Mouse (Mus musculus): Measurements from ENCODE around the gene Lce3f. TPM values are rescaled to one million over a fixed set of nuclear protein-coding genes. Genes with fewer than 3 reads are reported as not detected.

The Lce3f gene
- total and polyA plus RNA-seq, 2 experiments from 2014 or later, result not detected

GRCm38 (mm10) chr3:93023411-93024184 lies 31.6 kb downstream of the Lce3f start:
- 83% methylated on average over 3 of the region's 3 CpGs for WGBS
- ATAC-seq (no peak), DNase-seq (ENCODE audit: low spot score) (no peak)
- H3K9me3 ChIP-seq (ENCODE audit: low read length), result no peaks in the 10 kb centered on the region
- H3K36me3 ChIP-seq (ENCODE audit: insufficient read depth, low read length), result no peaks in the 10 kb centered on the region
- no peak overlapping the region for H3K4me3 ChIP-seq (ENCODE audit: low read length)
- no peaks in the 10 kb centered on the region for H3K27me3 ChIP-seq (ENCODE audit: insufficient read depth, low read length)
- H3K9ac ChIP-seq (replicated peaks; ENCODE audit: low read length), result no peak overlapping the region
- no peak overlapping the region for H3K4me2 ChIP-seq (ENCODE audit: low read depth, low read length)
- no peaks in the 10 kb centered on the region for H3K4me1 ChIP-seq (ENCODE audit: insufficient read depth, low read length)
- no peak overlapping the region for H3K27ac ChIP-seq
- no peak for TF ChIP-seq CTCF (IDR thresholded peaks at IDR 0.05; ENCODE audit: low read depth)

- Histone ChIP-seq H3K4me2 (ENCODE audit: low read depth, low read length) (no peak overlapping the region), H3K9me3 (ENCODE audit: low read length) (no peaks in the 10 kb centered on the region), H3K4me3 (ENCODE audit: low read length) (no peak overlapping the region), H3K27ac (no peak overlapping the region), H3K9ac (replicated peaks; ENCODE audit: low read length) (no peak overlapping the region), H3K36me3 (ENCODE audit: insufficient read depth, low read length) (no peaks in the 10 kb centered on the region), H3K27me3 (ENCODE audit: insufficient read depth, low read length) (no peaks in the 10 kb centered on the region), H3K4me1 (ENCODE audit: insufficient read depth, low read length) (no peaks in the 10 kb centered on the region)
- WGBS, result 90% methylated on average over 2 of the region's 2 CpGs
- TF ChIP-seq CTCF (IDR thresholded peaks at IDR 0.05; ENCODE audit: low read depth), result no peak
- no peak for DNase-seq (ENCODE audit: low spot score)
- ATAC-seq, result no peak
These were observed 33.5 kb downstream of the Lce3f start for GRCm38 (mm10) chr3:93025486-93025885.

- Histone ChIP-seq H3K9me3 (ENCODE audit: low read length) (no peaks in the 10 kb centered on the region), H3K36me3 (ENCODE audit: insufficient read depth, low read length) (no peaks in the 10 kb centered on the region), H3K4me1 (ENCODE audit: insufficient read depth, low read length) (no peaks in the 10 kb centered on the region), H3K9ac (replicated peaks; ENCODE audit: low read length) (no peak overlapping the region), H3K27me3 (ENCODE audit: insufficient read depth, low read length) (no peaks in the 10 kb centered on the region), H3K4me3 (ENCODE audit: low read length) (no peak overlapping the region), H3K27ac (no peak overlapping the region), H3K4me2 (ENCODE audit: low read depth, low read length) (no peak overlapping the region)
- whole genome bisulfite sequencing, result 50% methylated on average over 5 of the region's 5 CpGs
- peak; percentile 87 for DNase-seq (ENCODE audit: low spot score)
- ATAC-seq, result peak; percentile 93
- peak; percentile 90 for TF ChIP-seq CTCF (IDR thresholded peaks at IDR 0.05; ENCODE audit: low read depth)
These were observed 39.4 kb downstream of the Lce3f start for GRCm38 (mm10) chr3:93031450-93031849.

Other genes with a start within 250 kb of the Lce3f start
- not detected in 2 replicates for gene Lce1g, start 239.9 kb upstream of the Lce3f start, total RNA-seq (2014; rRNA removed)
- gene Lce1g, start 239.9 kb upstream of the Lce3f start, polyA plus RNA-seq (2015; fragmentation: Nextera tagmentation; extraction: Ambion mirVana), result 0.20 TPM in 1 of 2 replicates, not detected in the other
- not detected in 2 replicates for gene Lce1h, start 227.2 kb upstream of the Lce3f start, total RNA-seq (2014; rRNA removed)
- not detected in 2 replicates for gene Lce1h, start 227.2 kb upstream of the Lce3f start, polyA plus RNA-seq (2015; fragmentation: Nextera tagmentation; extraction: Ambion mirVana)
- not detected in 2 replicates for gene Lce1i, start 213.3 kb upstream of the Lce3f start, total RNA-seq (2014; rRNA removed)
- gene Lce1i, start 213.3 kb upstream of the Lce3f start, polyA plus RNA-seq (2015; fragmentation: Nextera tagmentation; extraction: Ambion mirVana), result not detected in 2 replicates
- gene Lce1j, start 201.7 kb upstream of the Lce3f start, total RNA-seq (2014; rRNA removed), result not detected in 2 replicates
- gene Lce1j, start 201.7 kb upstream of the Lce3f start, polyA plus RNA-seq (2015; fragmentation: Nextera tagmentation; extraction: Ambion mirVana), result not detected in 2 replicates
- gene Lce1k, start 184.3 kb upstream of the Lce3f start, total RNA-seq (2014; rRNA removed), result not detected in 2 replicates
- not detected in 2 replicates for gene Lce1k, start 184.3 kb upstream of the Lce3f start, polyA plus RNA-seq (2015; fragmentation: Nextera tagmentation; extraction: Ambion mirVana)
- not detected in 2 replicates for gene Kprp, start 165.0 kb upstream of the Lce3f start, total RNA-seq (2014; rRNA removed)
- gene Kprp, start 165.0 kb upstream of the Lce3f start, polyA plus RNA-seq (2015; fragmentation: Nextera tagmentation; extraction: Ambion mirVana), result not detected in 2 replicates
- not detected in 2 replicates for gene Lce1l, start 140.9 kb upstream of the Lce3f start, total RNA-seq (2014; rRNA removed)
- gene Lce1l, start 140.9 kb upstream of the Lce3f start, polyA plus RNA-seq (2015; fragmentation: Nextera tagmentation; extraction: Ambion mirVana), result not detected in 2 replicates
- gene 2310050C09Rik, start 122.0 kb upstream of the Lce3f start, total RNA-seq (2014; rRNA removed), result not detected in 2 replicates
- not detected in 2 replicates for gene 2310050C09Rik, start 122.0 kb upstream of the Lce3f start, polyA plus RNA-seq (2015; fragmentation: Nextera tagmentation; extraction: Ambion mirVana)
- not detected in 2 replicates for gene Lce3a, start 66.0 kb upstream of the Lce3f start, total RNA-seq (2014; rRNA removed)
- not detected in 2 replicates for gene Lce3a, start 66.0 kb upstream of the Lce3f start, polyA plus RNA-seq (2015; fragmentation: Nextera tagmentation; extraction: Ambion mirVana)
- not detected in 2 replicates for gene Lce3b, start 59.2 kb upstream of the Lce3f start, total RNA-seq (2014; rRNA removed)
- gene Lce3b, start 59.2 kb upstream of the Lce3f start, polyA plus RNA-seq (2015; fragmentation: Nextera tagmentation; extraction: Ambion mirVana), result not detected in 2 replicates
- gene Lce3c, start 47.7 kb upstream of the Lce3f start, total RNA-seq (2014; rRNA removed), result not detected in 2 replicates
- 0.46 and 1.3 TPM in 2 replicates for gene Lce3c, start 47.7 kb upstream of the Lce3f start, polyA plus RNA-seq (2015; fragmentation: Nextera tagmentation; extraction: Ambion mirVana)
- gene Lce3d, start 34.8 kb upstream of the Lce3f start, total RNA-seq (2014; rRNA removed), result not detected in 2 replicates
- gene Lce3d, start 34.8 kb upstream of the Lce3f start, polyA plus RNA-seq (2015; fragmentation: Nextera tagmentation; extraction: Ambion mirVana), result not detected in 2 replicates
- gene Lce3e, start 25.2 kb upstream of the Lce3f start, total RNA-seq (2014; rRNA removed), result not detected in 2 replicates
- gene Lce3e, start 25.2 kb upstream of the Lce3f start, polyA plus RNA-seq (2015; fragmentation: Nextera tagmentation; extraction: Ambion mirVana), result not detected in 2 replicates
- 4.2 TPM in 1 of 2 replicates, not detected in the other for gene Crct1, start 23.5 kb downstream of the Lce3f start, total RNA-seq (2014; rRNA removed)
- 1.4 and 2.3 TPM in 2 replicates for gene Crct1, start 23.5 kb downstream of the Lce3f start, polyA plus RNA-seq (2015; fragmentation: Nextera tagmentation; extraction: Ambion mirVana)
- gene Lce1m, start 26.8 kb downstream of the Lce3f start, total RNA-seq (2014; rRNA removed), result not detected in 2 replicates
- not detected in 2 replicates for gene Lce1m, start 26.8 kb downstream of the Lce3f start, polyA plus RNA-seq (2015; fragmentation: Nextera tagmentation; extraction: Ambion mirVana)
- gene Gm4858, start 76.6 kb downstream of the Lce3f start, total RNA-seq (2014; rRNA removed), result not detected in 2 replicates
- gene Gm4858, start 76.6 kb downstream of the Lce3f start, polyA plus RNA-seq (2015; fragmentation: Nextera tagmentation; extraction: Ambion mirVana), result not detected in 2 replicates
- gene Crnn, start 152.6 kb downstream of the Lce3f start, total RNA-seq (2014; rRNA removed), result not detected in 2 replicates
- not detected in 2 replicates for gene Crnn, start 152.6 kb downstream of the Lce3f start, polyA plus RNA-seq (2015; fragmentation: Nextera tagmentation; extraction: Ambion mirVana)
- gene Flg2, start 205.1 kb downstream of the Lce3f start, total RNA-seq (2014; rRNA removed), result 0.05 TPM in 1 of 2 replicates, not detected in the other
- not detected in 2 replicates for gene Flg2, start 205.1 kb downstream of the Lce3f start, polyA plus RNA-seq (2015; fragmentation: Nextera tagmentation; extraction: Ambion mirVana)